Mouse (Mus musculus) kidney, postnatal 25 days (tissue): Measurements from ENCODE around the gene Acin1.
A peak's percentile ranks its signal among the peaks of the same experiment; 100 is the strongest.

Experiments used
- DNase-seq, 2 experiments: peaks; one replicate each; pipeline ENCODE4 v3.0.0; 2021; ENCODE audit warnings: mixed read lengths in 2 of 2

Gene Acin1

GRCm38 (mm10) chr14:54696752-54697151 is 10.0 kb upstream of the Acin1 start:
- DNase-seq = no peak

DNA sequence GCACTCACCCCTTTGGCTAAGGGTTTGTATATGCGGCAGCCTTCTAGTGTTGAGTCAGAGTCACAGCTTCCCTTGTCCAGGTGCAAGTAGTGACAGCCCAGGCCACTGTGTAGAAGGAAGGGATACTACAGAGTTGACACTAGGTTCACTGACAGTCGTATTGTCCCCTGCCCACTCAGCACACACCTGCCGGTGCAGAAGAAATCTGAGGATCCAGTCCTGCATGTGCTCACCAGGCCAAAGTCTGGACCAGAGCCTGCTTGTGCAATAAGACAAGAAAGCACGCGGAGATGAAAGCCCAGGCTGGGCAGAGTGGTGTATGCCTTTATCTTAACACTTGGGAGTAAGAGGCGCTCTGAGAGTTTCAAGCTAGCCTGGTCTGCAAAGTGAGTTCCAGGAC is 8.3 kb upstream of the Acin1 start:
- no peak for DNase-seq

GRCm38 (mm10) chr14:54687251-54687650 is 520 bp upstream of the Acin1 start:
- DNase-seq = no peak

DNA sequence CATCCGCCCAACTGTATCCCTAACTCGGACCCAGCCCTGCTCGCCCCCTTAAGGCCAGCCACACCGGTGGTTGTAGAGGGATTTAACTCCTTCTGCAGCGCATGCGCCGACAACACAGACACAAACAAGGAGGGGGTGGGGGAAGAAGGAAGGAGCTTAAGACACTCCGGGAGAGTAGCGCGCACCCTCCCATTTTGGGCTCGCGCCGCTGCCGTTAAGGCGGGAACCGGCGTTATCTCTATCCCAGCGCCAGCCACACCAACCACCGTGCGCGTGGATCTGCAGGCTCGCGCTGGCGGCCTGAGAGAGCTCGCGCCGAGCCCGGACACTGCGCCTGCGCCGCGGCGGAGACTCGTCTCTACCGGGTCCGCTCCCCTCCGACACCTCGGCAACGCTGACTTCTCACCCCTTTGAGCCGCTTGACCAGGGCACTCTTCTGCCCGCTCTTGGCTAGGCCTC is 639 bp downstream of the Acin1 start, which contains the start of gene 1700123O20Rik:
Gene 1700123O20Rik (plus strand): TSS at position 154 of the 459 bp plus-strand sequence.
- DNase-seq = peak; percentile 79 to 88

GRCm38 (mm10) chr14:54685471-54685870 is 1.3 kb downstream of the Acin1 start:
- DNase-seq = no peak

- DNase-seq = no peak
These were observed 4.3 kb downstream of the Acin1 start for GRCm38 (mm10) chr14:54682396-54682795.

GRCm38 (mm10) chr14:54678657-54679304 is 8.0 kb downstream of the Acin1 start:
- DNase-seq = no peak

DNA sequence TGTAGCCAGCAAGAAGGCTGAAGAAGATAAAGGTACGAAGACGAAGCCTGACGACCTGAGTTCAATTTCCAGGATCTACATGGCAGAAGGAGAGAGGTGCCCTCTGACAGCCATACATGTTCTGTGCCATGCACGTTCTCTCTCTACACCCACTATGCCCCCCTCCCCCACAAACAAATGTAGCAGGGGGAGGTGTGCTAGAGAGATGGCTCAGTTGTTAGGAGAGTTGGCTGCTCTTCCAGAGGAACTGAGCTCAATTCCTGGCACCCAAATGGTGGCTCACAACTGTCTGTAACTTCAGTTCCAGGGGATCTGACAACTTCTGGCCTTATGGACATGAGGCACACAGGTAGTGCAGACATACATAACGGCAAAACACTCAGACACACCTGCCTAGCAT is 10.4 kb downstream of the Acin1 start:
- no peak for DNase-seq

GRCm38 (mm10) chr14:54674317-54674716 is 12.4 kb downstream of the Acin1 start:
- no peak for DNase-seq

DNA sequence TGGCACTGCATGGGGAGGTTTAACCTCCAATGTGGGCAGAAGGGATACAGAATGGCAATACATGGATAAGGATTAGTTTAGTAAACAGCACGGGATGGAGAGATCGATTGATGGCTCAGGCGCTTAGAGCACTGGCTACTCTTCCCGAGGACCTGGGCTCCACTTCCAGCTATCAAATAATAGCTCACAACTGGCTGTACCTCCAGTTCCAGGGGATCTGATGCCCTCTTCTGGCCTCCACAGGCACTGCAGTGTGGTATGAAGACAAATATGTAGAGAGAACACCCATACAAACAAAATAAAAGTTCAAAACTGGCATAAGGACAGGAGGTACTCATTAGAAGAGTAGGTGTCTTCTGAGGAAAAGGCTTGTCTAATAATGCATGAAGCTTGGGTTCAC is 17.4 kb downstream of the Acin1 start:
- DNase-seq = peak in 1 of 2 experiments; percentile 75

- DNase-seq = no peak
These were observed 22.1 kb downstream of the Acin1 start for GRCm38 (mm10) chr14:54664477-54665222.

- DNase-seq = peak in 1 of 2 experiments; percentile 38
These were observed 26.7 kb downstream of the Acin1 start for GRCm38 (mm10) chr14:54660009-54660408.

GRCm38 (mm10) chr14:54653496-54653895 is 33.2 kb downstream of the Acin1 start:
- DNase-seq = peak; percentile 92 to 95

DNA sequence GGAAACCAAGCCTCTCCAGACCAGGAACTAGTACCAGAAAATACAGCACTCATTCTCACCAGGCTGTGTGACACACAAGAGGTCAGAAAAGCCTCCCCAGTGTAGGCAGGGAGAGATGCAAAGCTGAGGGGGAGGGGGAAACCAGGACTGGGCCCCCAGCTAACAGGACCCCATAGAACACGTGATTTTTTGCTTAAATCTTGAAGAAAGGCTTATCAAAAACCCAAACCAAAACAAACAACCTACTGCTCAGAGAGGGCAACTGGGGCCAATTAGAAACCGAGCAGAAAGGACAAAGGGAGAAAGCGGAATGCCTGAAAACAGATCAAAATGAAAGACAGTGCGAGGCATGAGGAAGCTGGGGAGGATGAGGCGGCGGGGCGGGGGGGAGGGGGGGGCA is 33.9 kb downstream of the Acin1 start:
- no peak for DNase-seq

DNA sequence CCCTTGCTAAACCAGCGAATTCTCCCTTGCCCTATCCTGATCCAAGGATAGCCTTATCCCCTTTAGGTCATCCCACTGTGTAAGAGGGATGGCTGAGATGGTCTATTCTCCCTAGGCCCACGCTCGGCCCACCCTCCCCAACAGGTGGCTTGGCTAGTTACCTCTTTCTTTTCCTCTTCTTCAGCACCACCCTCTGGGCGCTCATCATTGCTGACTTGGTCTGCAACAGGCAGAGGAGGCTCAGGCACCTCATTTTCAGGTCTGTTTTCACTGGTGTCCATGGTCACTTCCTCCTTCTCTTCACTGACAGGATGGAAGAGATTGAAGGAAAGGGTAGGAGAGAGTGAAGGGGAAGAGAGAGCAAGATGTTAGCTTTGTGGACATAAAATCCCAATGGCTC is 35.2 kb downstream of the Acin1 start:
- DNase-seq = no peak

DNA sequence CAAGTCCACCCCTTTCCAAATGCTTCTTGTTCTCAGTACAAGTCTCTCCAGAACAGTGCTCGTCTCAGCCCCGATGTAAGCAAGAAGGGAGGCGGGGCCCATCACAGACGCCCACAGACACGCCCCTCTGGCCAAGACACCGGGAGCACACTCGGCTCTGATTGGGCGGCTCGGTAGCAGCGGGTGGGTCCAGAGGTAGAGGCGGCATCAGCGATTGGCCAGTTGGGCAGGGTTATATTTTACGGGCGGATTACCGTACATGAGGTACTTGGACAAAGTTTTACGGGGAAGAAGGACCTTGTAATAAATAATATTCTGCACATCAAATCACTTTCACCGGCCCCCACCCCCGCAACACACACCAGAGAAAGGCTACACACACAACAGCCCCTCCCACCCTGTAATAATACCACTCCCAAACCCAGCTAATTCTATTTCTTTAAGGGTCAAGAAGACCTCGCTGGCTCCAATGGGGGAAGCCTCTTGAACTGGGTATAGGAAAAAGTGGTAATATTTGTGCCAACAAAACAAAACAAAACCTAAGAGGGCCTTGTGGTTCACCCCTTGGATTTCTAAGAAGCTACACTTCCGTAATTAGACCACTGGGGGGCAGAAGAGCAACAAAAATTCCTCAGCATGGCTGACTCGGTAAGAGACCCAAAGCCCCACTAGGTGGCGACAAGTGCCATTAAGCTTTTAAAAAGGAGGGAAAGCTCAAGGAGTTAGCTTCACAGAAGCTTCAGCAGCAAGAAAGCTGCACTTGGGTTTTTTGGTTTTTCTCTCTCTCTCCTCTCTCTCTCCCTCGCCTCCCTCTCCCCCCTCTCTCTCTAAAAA is 35.9 kb downstream of the Acin1 start:
- peak; percentile 86 to 93 for DNase-seq

DNA sequence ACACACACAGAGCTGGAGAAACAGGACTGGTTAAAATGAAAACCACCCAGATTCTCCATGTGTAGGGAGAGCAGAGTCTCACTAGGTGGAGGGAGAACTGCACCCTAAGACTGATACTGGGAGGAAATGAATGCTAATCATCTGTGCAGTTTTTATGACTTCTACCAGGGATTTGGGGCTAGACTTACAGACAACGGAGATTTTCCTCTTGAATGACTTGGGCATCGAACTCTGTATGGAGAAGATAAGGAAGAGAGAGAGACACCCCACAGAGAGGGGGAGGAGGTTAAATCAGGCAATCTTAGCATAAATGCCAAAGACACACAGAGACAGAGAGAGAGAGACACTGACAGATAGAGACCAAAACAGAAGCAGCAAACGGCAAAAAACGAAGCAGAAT is 38.8 kb downstream of the Acin1 start:
- DNase-seq = no peak

GRCm38 (mm10) chr14:54646898-54647636 is 39.7 kb downstream of the Acin1 start:
- no peak for DNase-seq

DNA sequence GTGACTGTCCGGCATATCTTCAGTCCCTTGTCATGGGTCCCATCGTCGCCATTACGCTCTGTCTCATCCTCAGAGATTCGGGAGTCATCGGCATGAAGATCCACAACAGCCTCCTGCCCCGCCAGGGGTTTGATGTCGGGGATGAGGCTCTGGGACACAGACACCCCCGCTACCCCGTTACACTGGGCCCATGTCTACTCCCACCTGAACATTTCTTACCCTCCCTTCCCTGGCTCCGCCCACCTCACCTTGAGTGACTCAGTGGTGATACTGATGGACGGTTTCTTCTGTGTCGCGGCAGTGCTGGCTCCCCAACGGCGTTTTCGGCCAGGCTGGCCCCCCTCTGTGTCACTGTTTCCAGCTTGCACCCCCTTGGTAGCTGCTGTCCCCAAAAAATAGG is 40.3 kb downstream of the Acin1 start:
- DNase-seq = no peak

DNA sequence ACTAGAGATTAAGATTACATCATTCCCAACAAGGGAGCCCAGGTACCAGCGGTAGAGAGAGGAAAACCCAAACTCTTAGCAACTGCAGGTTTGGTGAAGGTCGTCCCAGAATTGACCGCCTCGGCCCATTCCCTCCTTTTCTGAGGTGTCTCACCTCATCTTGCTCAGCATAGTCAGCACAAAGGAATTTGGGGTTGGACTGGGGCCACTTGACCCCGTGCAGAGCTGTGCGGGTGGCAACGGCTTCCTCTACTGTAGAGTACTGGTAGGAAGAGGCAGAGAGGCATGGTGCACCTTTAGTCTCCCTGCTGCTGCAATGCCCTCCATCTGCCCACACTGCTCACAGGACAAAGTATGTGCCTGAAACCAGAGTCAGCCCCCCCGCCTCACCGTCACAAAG is 42.4 kb downstream of the Acin1 start:
- no peak for DNase-seq

DNA sequence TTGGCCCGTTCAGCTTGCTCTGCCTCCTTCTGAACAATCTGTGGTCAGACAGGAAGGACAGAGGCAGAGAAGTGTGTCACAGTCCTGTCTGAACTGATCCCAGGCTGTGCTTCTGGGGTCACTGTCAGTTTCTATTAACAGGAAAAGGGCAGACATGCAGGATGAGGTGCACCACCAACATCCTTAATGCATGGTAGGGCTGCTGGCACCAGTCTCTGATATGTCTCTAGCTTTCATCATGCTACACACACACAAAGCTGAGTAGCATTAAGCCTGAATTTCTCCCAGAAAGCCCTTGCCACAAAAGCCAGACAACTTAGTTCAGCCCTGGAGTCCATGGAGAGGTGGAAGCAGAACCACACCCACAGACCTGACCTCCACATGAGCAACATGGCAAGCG is 43.7 kb downstream of the Acin1 start:
- DNase-seq = no peak

DNA sequence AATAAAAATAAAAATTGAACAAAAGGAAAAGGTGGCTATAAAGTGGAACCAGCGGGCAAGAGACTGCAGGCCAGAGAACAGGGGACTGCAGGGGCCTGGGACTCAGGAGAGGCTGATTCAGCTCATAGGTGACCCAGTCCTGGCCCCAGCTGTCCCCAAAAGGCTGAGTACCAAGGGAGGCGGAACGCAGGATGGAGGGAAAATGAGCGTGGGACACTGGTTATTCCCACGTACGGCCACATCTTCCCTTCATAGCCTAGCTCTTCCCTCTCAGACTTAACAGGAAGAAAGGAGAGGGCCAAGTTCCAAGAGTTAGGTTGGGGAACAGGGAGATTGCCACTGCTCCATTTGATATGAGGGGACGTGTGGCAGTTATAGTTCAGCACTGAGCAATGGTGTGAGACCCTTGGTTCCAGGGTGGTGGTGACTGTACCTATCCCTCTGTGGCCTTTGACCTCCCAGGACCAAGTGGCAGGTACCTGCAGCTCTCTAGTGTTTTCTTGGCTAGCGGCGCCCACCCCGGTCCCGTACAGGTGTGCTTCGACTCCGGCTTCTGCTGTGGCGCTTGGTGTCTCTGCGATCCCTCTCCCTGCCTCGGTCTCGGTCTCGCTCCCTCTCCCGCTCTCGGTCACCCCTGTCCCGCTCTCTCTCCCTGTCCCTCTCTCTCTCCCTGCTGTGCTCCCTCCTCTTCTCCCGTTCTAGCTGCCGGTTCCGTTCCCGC is 44.3 kb downstream of the Acin1 start:
- DNase-seq = no peak
